ENCODE assay signal across 13 mouse cellular contexts in genomic region chr5:139445258-139445657, GRCm38 (mm10). TPM values are rescaled to one million over a fixed set of nuclear protein-coding genes. Genes with fewer than 3 reads are reported as not detected.
A peak's percentile ranks its signal among the peaks of the same experiment; 100 is the strongest.
DNase-seq lines count a peak whose midpoint lies in the region; ATAC-seq and TF ChIP-seq lines count a peak whose summit lies in the region.
"Had no signal": no experiment of that assay in that cellular context is flagged by ENCODE, and none has a peak within 500 bp of the region (broad histone marks: within the 10 kb centered on the region; RNA-seq: fewer than 3 reads in every experiment).

No protein-coding gene starts in this region.

- no peak overlapping the region for H3K4me3 ChIP-seq in gastrocnemius, adult 2 months
- no peak overlapping the region for H3K4me3 ChIP-seq in liver, postnatal 0 days (ENCODE audit: low read depth, low read length)
- H3K4me3 ChIP-seq in liver, embryonic 12.5 days, result no peak overlapping the region
- no peak overlapping the region for H3K4me3 ChIP-seq in forebrain, embryonic 11.5 days (ENCODE audit: low read depth, low read length)
- H3K4me3 ChIP-seq: erythroblast, embryonic 14.5 days; limb, embryonic 10.5 days; lung, embryonic 15.5 days; midbrain, embryonic 13.5 days had no signal

- peaks cover 14% of the 10 kb centered on the region for H3K4me1 ChIP-seq in liver, postnatal 0 days (ENCODE audit: insufficient read depth)
- peaks cover 20% of the 10 kb centered on the region for H3K4me1 ChIP-seq in liver, embryonic 12.5 days
- H3K4me1 ChIP-seq in forebrain, embryonic 11.5 days (replicated peaks; ENCODE audit: control insufficient read depth, insufficient read depth, low read length), result no peaks in the 10 kb centered on the region

- intact Hi-C loops in gastrocnemius, adult 2 months (cut with DNase I), result no loop called here
- intact Hi-C loops in gastrocnemius, postnatal 14 days (cut with DNase I; ENCODE audit: low total_unique reads), result no loop called here

- H3K4me2 ChIP-seq in liver, postnatal 0 days (ENCODE audit: low read depth, low read length), result no peak overlapping the region
- no peak overlapping the region for H3K4me2 ChIP-seq in liver, embryonic 12.5 days
- H3K4me2 ChIP-seq in forebrain, embryonic 11.5 days (ENCODE audit: low read depth, low read length, severe bottlenecking), result no peak overlapping the region
- H3K4me2 ChIP-seq: lung, embryonic 15.5 days; midbrain, embryonic 13.5 days had no signal

- no peak overlapping the region for H3K9ac ChIP-seq in liver, postnatal 0 days (replicated peaks)
- no peak overlapping the region for H3K9ac ChIP-seq in liver, embryonic 12.5 days
- no peak overlapping the region for H3K9ac ChIP-seq in forebrain, embryonic 11.5 days (ENCODE audit: low read length)
- H3K9ac ChIP-seq: lung, embryonic 15.5 days; midbrain, embryonic 13.5 days had no signal

- no peak overlapping the region for H3K27ac ChIP-seq in gastrocnemius, adult 2 months
- no peak overlapping the region for H3K27ac ChIP-seq in liver, postnatal 0 days (ENCODE audit: low read depth)
- H3K27ac ChIP-seq in liver, embryonic 12.5 days, result no peak overlapping the region
- H3K27ac ChIP-seq in forebrain, embryonic 11.5 days (ENCODE audit: low read depth, low read length), result no peak overlapping the region
- H3K27ac ChIP-seq: lung, embryonic 15.5 days; midbrain, embryonic 13.5 days had no signal

- ATAC-seq in liver, postnatal 0 days, result no peak
- ATAC-seq in liver, embryonic 12.5 days, result no peak
- ATAC-seq in forebrain, embryonic 11.5 days (replicated peaks; ENCODE audit: low FRiP score), result no peak
- ATAC-seq: midbrain, embryonic 13.5 days had no signal

- no peaks in the 10 kb centered on the region for H3K36me3 ChIP-seq in liver, postnatal 0 days (replicated peaks; ENCODE audit: insufficient read depth, low read length)
- H3K36me3 ChIP-seq in liver, embryonic 12.5 days, result no peaks in the 10 kb centered on the region
- H3K36me3 ChIP-seq in forebrain, embryonic 11.5 days (ENCODE audit: control insufficient read depth, insufficient read depth, low read length), result no peaks in the 10 kb centered on the region
- H3K36me3 ChIP-seq: limb, embryonic 10.5 days; lung, embryonic 15.5 days; midbrain, embryonic 13.5 days had no signal

- peak; percentile 38 for DNase-seq in gastrocnemius, adult 2 months
- DNase-seq in gastrocnemius, postnatal 14 days, result no peak
- no peak for DNase-seq in liver, postnatal 0 days
- DNase-seq in adipocyte (ENCODE audit: low spot score), result peak; percentile 29
- peak; percentile 34 for DNase-seq in lung, postnatal 36 days
- no peak for DNase-seq in forebrain, embryonic 11.5 days (ENCODE audit: low spot score)
- DNase-seq: kidney, adult 2 months had no signal

- H3K27me3 ChIP-seq in liver, postnatal 0 days (ENCODE audit: insufficient read depth, low read length), result no peaks in the 10 kb centered on the region
- no peaks in the 10 kb centered on the region for H3K27me3 ChIP-seq in liver, embryonic 12.5 days (replicated peaks)
- no peaks in the 10 kb centered on the region for H3K27me3 ChIP-seq in forebrain, embryonic 11.5 days (ENCODE audit: control insufficient read depth, insufficient read depth, low read length)
- H3K27me3 ChIP-seq: lung, embryonic 15.5 days; midbrain, embryonic 13.5 days had no signal

- H3K9me3 ChIP-seq in liver, postnatal 0 days (ENCODE audit: low read length), result no peaks in the 10 kb centered on the region
- no peaks in the 10 kb centered on the region for H3K9me3 ChIP-seq in liver, embryonic 12.5 days (replicated peaks)
- H3K9me3 ChIP-seq in forebrain, embryonic 11.5 days (ENCODE audit: control insufficient read depth, low read length), result no peaks in the 10 kb centered on the region
- H3K9me3 ChIP-seq: limb, embryonic 10.5 days; lung, embryonic 15.5 days; midbrain, embryonic 13.5 days had no signal

- TF ChIP-seq CTCF in gastrocnemius, adult 2 months (IDR thresholded peaks at IDR 0.05), result peak; percentile 43
- TF ChIP-seq CTCF in liver, postnatal 0 days (IDR thresholded peaks at IDR 0.05; ENCODE audit: low read depth), result peak; percentile 30

- 78% methylated on average over 8 of the region's 8 CpGs for WGBS in liver, postnatal 0 days (ENCODE audit: insufficient replicate concordance)
- WGBS in liver, embryonic 12.5 days (ENCODE audit: insufficient replicate concordance), result 77% methylated on average over 8 of the region's 8 CpGs
- 87% methylated on average over 8 of the region's 8 CpGs for WGBS in forebrain, embryonic 11.5 days

- TF ChIP-seq EP300 in liver, postnatal 0 days (IDR thresholded peaks at IDR 0.05; ENCODE audit: low read depth), result no peak

RNA-seq across cellular contexts. Expression of gene 3110082I17Rik, which starts 15.1 kb away (rescaled TPM):
- 10 to 100 TPM in 1 of 2 experiments, 1 to 10 TPM in 1; 7.9 to 10.3 TPM for total RNA-seq in gastrocnemius, adult 2 months (2021)
- total RNA-seq in gastrocnemius, postnatal 14 days (2021), result 1 to 10 TPM; 9.2 TPM
- polyA plus RNA-seq in liver, postnatal 0 days (2015; fragmentation: Nextera tagmentation; extraction: Ambion mirVana), result 7.5 and 9.5 TPM in 2 replicates
- polyA plus RNA-seq in liver, embryonic 12.5 days (2016; fragmentation: Nextera tagmentation; extraction: Ambion mirVana), result 30.6 and 33.5 TPM in 2 replicates
- polyA plus RNA-seq in forebrain, embryonic 11.5 days (2014; fragmentation: Nextera tagmentation; extraction: Ambion mirVana), result 38.5 and 47.5 TPM in 2 replicates

RNA-seq across cellular contexts. Expression of gene Gper1, which starts 22.3 kb away (rescaled TPM):
- total RNA-seq in gastrocnemius, adult 2 months (2021), result 1 to 10 TPM; 1.3 to 2.7 TPM
- 1 to 10 TPM; 2.2 to 2.4 TPM for total RNA-seq in gastrocnemius, postnatal 14 days (2021)
- polyA plus RNA-seq in liver, postnatal 0 days (2015; fragmentation: Nextera tagmentation; extraction: Ambion mirVana), result 0.09 and 0.11 TPM in 2 replicates
- 0.39 and 0.51 TPM in 2 replicates for polyA plus RNA-seq in liver, embryonic 12.5 days (2016; fragmentation: Nextera tagmentation; extraction: Ambion mirVana)
- polyA plus RNA-seq in forebrain, embryonic 11.5 days (2014; fragmentation: Nextera tagmentation; extraction: Ambion mirVana), result 1.7 and 1.9 TPM in 2 replicates
- total RNA-seq: hematopoietic stem cell, adult 5-6 weeks had no signal
- polyA plus RNA-seq: erythroblast, embryonic 14.5 days had no signal

RNA-seq across cellular contexts. Expression of gene Zfand2a, which starts 39.1 kb away (rescaled TPM):
- total RNA-seq in gastrocnemius, adult 2 months (2021), result 10 to 100 TPM in 1 of 2 experiments, 1 to 10 TPM in 1; 8.5 to 10.3 TPM
- total RNA-seq in gastrocnemius, postnatal 14 days (2021), result 10 to 100 TPM in 1 of 2 experiments, 1 to 10 TPM in 1; 8.6 to 10.2 TPM
- polyA plus RNA-seq in liver, postnatal 0 days (2015; fragmentation: Nextera tagmentation; extraction: Ambion mirVana), result 1.8 TPM in 2 replicates
- 3.4 and 3.7 TPM in 2 replicates for polyA plus RNA-seq in liver, embryonic 12.5 days (2016; fragmentation: Nextera tagmentation; extraction: Ambion mirVana)
- polyA plus RNA-seq in forebrain, embryonic 11.5 days (2014; fragmentation: Nextera tagmentation; extraction: Ambion mirVana), result 6.4 and 7.9 TPM in 2 replicates

RNA-seq across cellular contexts. Expression of gene C130050O18Rik, which starts 40.2 kb away (rescaled TPM):
- total RNA-seq in gastrocnemius, adult 2 months (2021), result under 1 TPM; 0.15 to 0.33 TPM
- under 1 TPM; 0.39 to 0.60 TPM for total RNA-seq in gastrocnemius, postnatal 14 days (2021)
- 1.9 and 2.0 TPM in 2 replicates for polyA plus RNA-seq in liver, postnatal 0 days (2015; fragmentation: Nextera tagmentation; extraction: Ambion mirVana)
- 0.72 and 0.75 TPM in 2 replicates for polyA plus RNA-seq in liver, embryonic 12.5 days (2016; fragmentation: Nextera tagmentation; extraction: Ambion mirVana)
- 0.17 and 0.23 TPM in 2 replicates for polyA plus RNA-seq in forebrain, embryonic 11.5 days (2014; fragmentation: Nextera tagmentation; extraction: Ambion mirVana)
- polyA plus RNA-seq: erythroblast, embryonic 14.5 days had no signal

Comparison
In these comparisons a context has a peak if more than half of its experiments do, and no peak if none do; other contexts are left out.
1. DNase-seq: peak in gastrocnemius, adult 2 months (single experiment), adipocyte (single experiment) and lung, postnatal 36 days (single experiment); none in gastrocnemius, postnatal 14 days (single experiment), liver, postnatal 0 days (single experiment) and forebrain, embryonic 11.5 days (single experiment).